Mouse (Mus musculus) megakaryocyte, embryonic 14.5 days (primary cell): ENCODE results near the gene Gpr33.

Experiments
- FLI1 ChIP-seq: IDR thresholded peaks from 2 replicates; pipeline ENCODE4 v1.6.1; 2012; ENCODE audit warnings: low read length, inconsistent platforms, mixed read lengths
- GATA1 ChIP-seq: IDR thresholded peaks from 3 replicates; pipeline ENCODE4 v1.6.1; 2012; ENCODE audit warnings: mixed read lengths, low read length, inconsistent platforms, borderline replicate concordance

DNA sequence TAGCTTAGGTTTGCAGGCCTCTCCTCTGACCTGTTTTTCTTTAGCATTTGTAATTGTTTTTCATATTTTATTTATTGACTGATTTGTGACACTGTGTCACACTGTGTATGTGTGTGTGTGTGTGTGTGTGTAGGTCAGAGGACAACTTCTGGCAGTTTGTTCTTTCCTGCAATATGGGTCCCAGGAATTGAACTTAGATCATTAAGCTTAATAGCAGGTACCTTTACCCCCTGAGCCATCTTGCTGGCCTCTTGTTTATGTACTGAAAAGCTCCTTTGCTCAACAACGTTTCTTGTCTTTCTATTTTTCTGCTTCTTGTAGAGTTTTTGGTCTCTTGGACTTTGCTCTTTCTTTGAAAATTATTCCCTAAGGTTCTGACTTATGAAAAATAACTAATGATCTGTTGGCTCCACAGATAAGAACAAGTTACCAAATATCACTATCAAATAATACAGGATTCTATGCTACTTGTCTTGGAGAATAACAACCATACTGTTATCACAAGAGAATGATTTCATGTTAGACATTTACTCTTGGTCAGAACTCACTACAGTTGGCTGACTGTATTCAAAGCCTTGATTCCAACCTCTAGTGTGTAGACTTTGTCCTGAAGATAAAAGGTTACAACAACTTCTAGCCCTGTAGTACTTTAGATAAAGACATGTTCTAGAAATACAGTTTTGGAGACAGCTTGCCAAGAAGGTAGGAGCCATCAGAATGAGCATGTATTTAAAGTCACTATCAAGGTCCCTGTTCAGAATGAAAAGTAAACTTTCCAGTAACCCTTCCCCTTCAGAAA is 31.9 kb downstream of the Gpr33 start:
- TF ChIP-seq FLI1, result no peak
- TF ChIP-seq GATA1, result no peak
